Mouse (Mus musculus) lung, postnatal 14 days (tissue): ENCODE results near the gene Dnajc17.

Experiments used
- DNase-seq: peaks from one replicate; pipeline ENCODE4 v3.0.0; 2021

Gene Dnajc17

GRCm38 (mm10) chr2:119197493-119197892 is 11.1 kb downstream of the Dnajc17 start:
- no peak for DNase-seq

- DNase-seq, result no peak
Observed at GRCm38 (mm10) chr2:119196316-119197108, 12.1 kb downstream of the Dnajc17 start.

- DNase-seq, result no peak
Observed at GRCm38 (mm10) chr2:119194140-119194539, 14.5 kb downstream of the Dnajc17 start.

- no peak for DNase-seq
Observed at GRCm38 (mm10) chr2:119190969-119191368, 17.6 kb downstream of the Dnajc17 start.

- peak; percentile 91 for DNase-seq
Observed at GRCm38 (mm10) chr2:119189029-119189710, 19.4 kb downstream of the Dnajc17 start.

GRCm38 (mm10) chr2:119182914-119183313 is 25.7 kb downstream of the Dnajc17 start:
- DNase-seq, result no peak

GRCm38 (mm10) chr2:119177384-119177939 is 31.1 kb downstream of the Dnajc17 start:
- no peak for DNase-seq

GRCm38 (mm10) chr2:119176761-119177160 is 31.8 kb downstream of the Dnajc17 start:
- DNase-seq, result no peak

GRCm38 (mm10) chr2:119175614-119176013 is 33.0 kb downstream of the Dnajc17 start:
- DNase-seq, result no peak

GRCm38 (mm10) chr2:119174866-119175265 is 33.7 kb downstream of the Dnajc17 start:
- DNase-seq, result no peak

- no peak for DNase-seq
Observed at GRCm38 (mm10) chr2:119173991-119174651, 34.5 kb downstream of the Dnajc17 start, which contains the start of gene Gm14137. Gene Gm14137, plus strand, starts transcription at chr2:119174509.

- DNase-seq, result peak; percentile 78
Observed at GRCm38 (mm10) chr2:119172862-119173576, 35.6 kb downstream of the Dnajc17 start.

- no peak for DNase-seq
Observed at GRCm38 (mm10) chr2:119172446-119172845, 36.1 kb downstream of the Dnajc17 start.

GRCm38 (mm10) chr2:119171574-119171973 is 37.0 kb downstream of the Dnajc17 start:
- DNase-seq, result no peak

GRCm38 (mm10) chr2:119170282-119170681 is 38.3 kb downstream of the Dnajc17 start:
- no peak for DNase-seq

GRCm38 (mm10) chr2:119167866-119168256 is 40.7 kb downstream of the Dnajc17 start:
- no peak for DNase-seq

GRCm38 (mm10) chr2:119166901-119167865 is 41.4 kb downstream of the Dnajc17 start, which contains the start of gene Gchfr:
Gene Gchfr, plus strand, starts transcription at chr2:119167773.
- DNase-seq, result peak; percentile 72

GRCm38 (mm10) chr2:119165401-119165800 is 43.2 kb downstream of the Dnajc17 start:
- DNase-seq, result no peak

- no peak for DNase-seq
Observed at GRCm38 (mm10) chr2:119163999-119164398, 44.6 kb downstream of the Dnajc17 start.

- no peak for DNase-seq
Observed at GRCm38 (mm10) chr2:119163135-119163534, 45.5 kb downstream of the Dnajc17 start.

- peak; percentile 57 for DNase-seq
Observed at GRCm38 (mm10) chr2:119161247-119161646, 47.3 kb downstream of the Dnajc17 start.
